Mouse (Mus musculus): Measurements from ENCODE around the gene Clasrp. TPM values are rescaled to one million over a fixed set of nuclear protein-coding genes. Genes with fewer than 3 reads are reported as not detected.

Clasrp gene
- 10 to 100 TPM; 29.5 to 92.6 (median 50.4) TPM for total RNA-seq (2022)

DNA sequence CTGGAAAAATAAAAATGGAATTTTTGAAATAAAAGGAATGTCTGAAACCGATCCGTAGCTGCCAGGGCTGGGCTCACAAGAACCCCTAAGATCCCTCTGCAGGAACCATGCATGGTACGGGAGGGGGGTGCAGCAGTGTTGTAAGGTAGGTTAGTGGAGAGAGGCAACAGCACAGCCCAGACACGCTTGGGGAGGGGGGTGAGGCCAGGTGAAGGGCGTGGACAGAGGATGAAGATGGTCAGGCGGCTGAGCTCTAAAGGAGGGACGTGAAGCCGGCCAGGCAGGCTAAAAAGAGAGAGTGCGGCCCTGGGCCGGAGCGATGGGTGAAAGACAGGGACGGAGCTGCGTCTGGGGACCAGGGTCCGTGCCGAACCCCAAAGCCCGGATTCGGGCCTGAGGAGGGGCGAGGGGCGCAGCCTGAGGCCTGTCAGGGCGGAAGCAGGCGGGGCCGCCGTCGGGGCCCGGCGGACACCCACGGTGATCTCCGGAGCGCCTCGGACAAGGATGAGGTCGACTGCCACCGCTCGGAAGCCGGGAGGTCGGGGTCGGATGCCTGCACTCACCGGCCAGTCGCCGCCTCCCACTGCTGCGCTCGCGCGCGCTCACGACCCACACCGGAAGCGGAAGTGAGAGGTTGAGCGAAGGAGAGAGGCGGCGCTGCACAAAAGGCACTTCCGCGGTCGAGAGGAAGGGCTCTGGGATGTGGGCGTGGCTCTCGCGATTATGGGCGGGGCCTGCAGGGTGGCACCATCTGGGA, at the start of gene Clasrp:
Gene Clasrp, minus strand, starts transcription at position 638 of the 757 bp plus-strand sequence.
- DNase-seq, result peak; percentile 97

- no peak for DNase-seq
These were observed 48.3 kb upstream of the Clasrp start for GRCm38 (mm10) chr7:19652614-19653013.

- no peak for DNase-seq
These were observed 46.9 kb upstream of the Clasrp start for GRCm38 (mm10) chr7:19651063-19651786.

GRCm38 (mm10) chr7:19641223-19641622, 36.9 kb upstream of the Clasrp start:
- no peak for DNase-seq

GRCm38 (mm10) chr7:19635074-19635827, 31.0 kb upstream of the Clasrp start:
- no peak for DNase-seq

DNA sequence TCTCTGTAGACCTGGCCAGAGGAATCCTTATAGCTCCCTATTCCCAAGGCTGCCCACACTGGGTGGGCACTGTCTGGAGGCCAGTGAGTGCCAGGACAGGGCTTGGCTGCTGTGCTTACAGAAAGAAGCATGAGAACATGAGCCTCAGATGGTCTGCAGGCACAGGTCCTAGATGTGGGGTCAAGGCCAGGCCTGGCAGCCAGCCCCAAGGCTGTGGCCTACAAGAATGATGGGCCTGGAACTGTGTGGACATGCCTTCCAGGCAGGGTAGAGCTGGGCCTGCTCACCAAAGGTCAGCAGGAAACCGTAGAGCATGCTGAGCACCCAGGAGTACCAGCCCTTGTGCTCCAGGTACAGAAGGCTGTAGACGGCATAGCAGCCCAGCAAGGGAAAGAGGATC, 30.3 kb upstream of the Clasrp start:
- peak; percentile 90 for DNase-seq

DNA sequence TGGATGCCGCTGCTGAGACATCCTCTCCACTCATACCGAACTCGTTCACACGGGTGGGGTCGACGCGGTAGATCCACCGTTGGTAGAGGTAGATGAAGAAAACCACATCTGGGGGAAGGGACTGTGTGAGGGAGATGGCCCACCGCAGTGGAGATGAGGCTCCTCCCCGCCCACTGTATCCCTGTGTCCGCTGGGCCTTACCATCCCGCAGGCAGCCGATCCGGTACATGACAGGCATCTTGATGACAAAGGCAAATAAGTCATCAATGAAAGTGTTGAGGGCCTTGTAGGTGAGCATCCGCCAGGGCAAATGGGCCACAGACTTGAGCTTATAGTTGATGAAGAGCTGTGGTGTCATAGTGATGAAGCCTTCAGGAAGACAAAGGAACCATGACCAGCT, 29.6 kb upstream of the Clasrp start:
- no peak for DNase-seq

GRCm38 (mm10) chr7:19633197-19633596, 28.9 kb upstream of the Clasrp start:
- no peak for DNase-seq

DNA sequence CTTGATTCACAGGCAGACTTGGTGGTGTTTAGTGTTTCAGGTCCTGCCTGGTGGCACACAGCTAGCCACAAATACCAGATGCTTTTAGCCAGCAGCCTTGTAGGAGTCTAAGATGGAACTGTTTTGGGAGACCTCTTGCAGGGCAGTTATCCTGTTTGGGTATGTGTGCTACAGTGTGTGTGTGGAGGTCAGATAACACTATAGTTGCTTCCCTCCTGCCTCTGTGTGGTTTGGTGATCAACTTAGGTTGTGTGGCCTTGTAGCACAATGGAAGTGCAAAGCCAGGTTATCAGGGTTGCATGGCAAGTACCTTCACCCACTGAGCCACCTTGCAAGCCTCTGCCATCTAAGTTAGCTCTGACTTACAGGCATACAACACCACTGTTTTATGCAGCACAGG, 28.4 kb upstream of the Clasrp start:
- no peak for DNase-seq

GRCm38 (mm10) chr7:19632275-19632674, 28.0 kb upstream of the Clasrp start:
- no peak for DNase-seq

DNA sequence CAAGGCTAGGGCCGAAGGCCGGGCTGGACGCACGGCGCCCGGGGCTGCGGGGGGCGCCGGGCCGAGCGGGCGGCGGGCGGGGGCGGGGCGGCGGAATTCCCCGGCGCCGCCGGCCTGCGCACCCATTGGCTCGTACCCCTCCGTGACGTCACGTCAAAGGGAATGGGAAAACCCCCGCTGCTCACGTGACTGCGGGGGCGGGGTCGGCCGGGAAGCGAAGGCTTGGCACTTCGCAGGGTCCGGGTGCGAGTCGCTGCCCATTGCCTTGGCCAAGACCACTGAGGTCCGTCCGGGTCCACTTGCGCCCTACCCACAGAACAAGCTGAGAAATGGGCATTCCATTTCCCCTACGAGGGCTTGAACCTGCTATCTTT, 25.1 kb upstream of the Clasrp start, which contains the start of gene Relb:
Gene Relb, minus strand, starts transcription at position 78 of the 374 bp plus-strand sequence.
- DNase-seq, result peak; percentile 90

- DNase-seq, result peak; percentile 98
These were observed 24.5 kb upstream of the Clasrp start for GRCm38 (mm10) chr7:19628536-19629360.

GRCm38 (mm10) chr7:19628192-19628535, 23.9 kb upstream of the Clasrp start:
- no peak for DNase-seq

- DNase-seq, result no peak
These were observed 23.4 kb upstream of the Clasrp start for GRCm38 (mm10) chr7:19627721-19628120.

DNA sequence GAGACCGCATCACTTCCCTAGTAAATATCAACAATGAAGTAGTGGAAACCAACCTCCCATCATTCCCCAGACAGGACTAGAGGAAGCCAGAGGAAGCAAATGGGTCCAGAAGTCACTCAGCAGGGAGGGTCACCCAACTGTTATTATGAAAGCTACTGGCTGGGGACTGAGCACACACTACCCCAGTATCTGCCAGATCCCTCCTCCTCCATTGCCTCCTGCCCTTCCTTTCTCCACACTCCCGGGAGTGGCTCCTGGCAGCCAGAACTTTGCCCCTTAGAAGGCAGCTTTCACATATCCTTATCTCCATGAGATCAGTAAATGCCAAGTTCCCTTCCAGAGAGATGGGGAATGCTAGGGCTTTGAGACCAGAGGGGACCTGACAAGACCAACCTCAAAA, 19.1 kb upstream of the Clasrp start:
- no peak for DNase-seq

- DNase-seq, result no peak
These were observed 18.0 kb upstream of the Clasrp start for GRCm38 (mm10) chr7:19622241-19622640.

- DNase-seq, result no peak
These were observed 16.5 kb upstream of the Clasrp start for GRCm38 (mm10) chr7:19620811-19621210.

DNA sequence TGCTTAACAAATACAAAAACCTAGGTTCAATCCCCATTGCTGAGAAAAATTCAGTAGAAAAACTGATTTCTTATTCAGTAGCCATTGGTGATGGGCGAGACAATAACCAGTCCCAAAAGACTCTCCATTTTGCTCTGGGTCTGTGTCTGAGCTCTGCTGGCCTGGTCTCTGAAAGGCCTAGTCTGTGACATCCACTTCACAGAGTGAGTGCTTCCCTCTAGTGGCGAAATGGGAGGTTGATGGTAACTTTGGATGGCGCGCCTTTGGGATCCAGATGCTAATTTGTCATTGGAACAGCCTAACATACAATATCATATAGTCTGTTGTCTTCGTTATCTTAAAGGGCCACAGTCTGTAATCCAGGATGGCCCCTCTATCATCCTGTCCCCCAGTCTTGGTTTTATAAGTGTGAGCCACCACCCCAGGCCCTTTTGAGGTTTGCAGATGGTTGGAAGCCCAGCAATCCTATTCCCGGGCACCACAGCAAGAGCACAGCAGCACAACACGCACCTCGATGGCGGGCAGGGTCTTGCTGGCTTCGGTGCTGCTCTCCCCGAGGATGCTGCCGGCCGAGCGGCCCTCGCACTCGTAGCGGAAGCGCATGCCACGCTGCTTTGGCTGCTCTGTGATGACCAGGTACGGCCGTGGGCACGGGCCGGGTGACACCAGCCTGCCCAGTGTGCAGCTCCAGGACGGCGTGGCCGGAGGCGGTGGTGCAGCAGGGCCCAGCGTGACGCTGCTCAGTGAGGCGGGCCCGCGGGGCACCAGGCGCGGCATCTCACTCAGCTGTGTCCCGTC, 14.9 kb upstream of the Clasrp start:
- DNase-seq, result no peak

- no peak for DNase-seq
These were observed 10.8 kb upstream of the Clasrp start for GRCm38 (mm10) chr7:19615036-19615577.

- no peak for DNase-seq
These were observed 6.7 kb upstream of the Clasrp start for GRCm38 (mm10) chr7:19610969-19611368.

- DNase-seq, result no peak
These were observed 5.5 kb upstream of the Clasrp start for GRCm38 (mm10) chr7:19609641-19610332.

Measured in adrenal gland, adult 8-10 months (tissue).